Mouse (Mus musculus) CH12.LX (cell line): ENCODE results near the gene Fbxo10. TPM values are rescaled to one million over a fixed set of nuclear protein-coding genes. Genes with fewer than 3 reads are reported as not detected.

Source experiments
- DNase-seq: peaks from one replicate; pipeline ENCODE4 v3.0.0-alpha.2; 2013; ENCODE audit errors: extremely low read depth
- H3K27ac ChIP-seq: 2 replicates; pipeline ENCODE4 v1.5.1; 2012; ENCODE audit warnings: low read depth, mild to moderate bottlenecking, control low read depth, moderate library complexity; ENCODE audit not compliant: insufficient read depth
- H3K27me3 ChIP-seq: replicated peaks from 2 replicates; pipeline ENCODE3; 2012; ENCODE audit warnings: inconsistent platforms
- H3K36me3 ChIP-seq, 2 experiments: replicated peaks in 1 of 2; 2 replicates each; pipeline versions ENCODE3 to v1.6.1; 2012; ENCODE audit warnings: inconsistent platforms in 1 of 2, low read length in 1 of 2, mild to moderate bottlenecking in 1 of 2, mixed read lengths in 1 of 2, moderate library complexity in 1 of 2; ENCODE audit not compliant: control insufficient read depth in 1 of 2, insufficient read depth in 1 of 2
- H3K4me1 ChIP-seq, 2 experiments: 2 replicates each; pipeline ENCODE4 v1.6.1; 2012; ENCODE audit warnings: inconsistent platforms in 1 of 2, moderate library complexity in 1 of 2; ENCODE audit not compliant: insufficient read depth in 2 of 2, control insufficient read depth in 1 of 2
- H3K4me2 ChIP-seq: 2 replicates; pipeline ENCODE4 v1.6.1; 2012; ENCODE audit warnings: low read depth, mild to moderate bottlenecking, control low read depth; ENCODE audit not compliant: poor library complexity, insufficient read depth, severe bottlenecking
- H3K4me3 ChIP-seq, 3 experiments: fragments of 150-350 bp in 1 of 3; sonication (generic) in 1 of 3; replicated peaks in 1 of 3; 2 replicates each; pipeline versions ENCODE3 to v1.5.1; 2011 to 2012; ENCODE audit warnings: low read depth in 2 of 3, low read length in 2 of 3, mild to moderate bottlenecking in 2 of 3, moderate library complexity in 2 of 3, control low read depth in 1 of 3, improper control_type of control experiment in 1 of 3, inconsistent platforms in 1 of 3, mixed read lengths in 1 of 3; ENCODE audit not compliant: poor library complexity in 1 of 3
- H3K79me2 ChIP-seq: replicated peaks from 2 replicates; pipeline ENCODE4 v1.6.1; 2012; ENCODE audit warnings: mild to moderate bottlenecking, moderate library complexity; ENCODE audit not compliant: control insufficient read depth, poor library complexity, insufficient read depth, severe bottlenecking; ENCODE audit errors: extremely low read depth
- H3K9ac ChIP-seq: 2 replicates; pipeline ENCODE4 v1.6.1; 2012; ENCODE audit warnings: low read depth, mild to moderate bottlenecking, control low read depth, moderate library complexity; ENCODE audit not compliant: insufficient read depth
- H3K9me3 ChIP-seq: replicated peaks from 2 replicates; pipeline ENCODE3; 2012; ENCODE audit warnings: low read length, inconsistent platforms, mixed read lengths
- BHLHE40 ChIP-seq: IDR thresholded peaks from 2 replicates; pipeline ENCODE4 v1.6.1; 2011; ENCODE audit warnings: mild to moderate bottlenecking, low read depth, low read length, improper control_type of control experiment
- CHD1 ChIP-seq: IDR thresholded peaks from 2 replicates; pipeline ENCODE4 v1.6.1; 2012; ENCODE audit warnings: low read depth, low read length, improper control_type of control experiment, inconsistent platforms
- CHD2 ChIP-seq: IDR thresholded peaks from 2 replicates; pipeline ENCODE4 v1.6.1; 2011; ENCODE audit warnings: low read length, improper control_type of control experiment
- CTCF ChIP-seq, 2 experiments: IDR thresholded peaks in 1 of 2; conservative IDR thresholded peaks in 1 of 2; 2 replicates each; pipeline ENCODE4 v1.5.1; 2011 to 2012; ENCODE audit warnings: low read depth in 2 of 2, low read length in 2 of 2, improper control_type of control experiment in 1 of 2, inconsistent platforms in 1 of 2, mild to moderate bottlenecking in 1 of 2, moderate library complexity in 1 of 2
- E2F4 ChIP-seq: IDR thresholded peaks from 2 replicates; pipeline ENCODE4 v1.6.1; 2011; ENCODE audit warnings: low read depth, low read length, improper control_type of control experiment; ENCODE audit not compliant: insufficient replicate concordance
- ELF1 ChIP-seq: IDR thresholded peaks from 2 replicates; pipeline ENCODE4 v1.6.1; 2014; ENCODE audit warnings: low read depth, mild to moderate bottlenecking, inconsistent platforms, low read length, improper control_type of control experiment
- EP300 ChIP-seq: IDR thresholded peaks from 2 replicates; pipeline ENCODE4 v1.6.1; 2011; ENCODE audit warnings: low read length, improper control_type of control experiment
- ETS1 ChIP-seq: conservative IDR thresholded peaks from 2 replicates; pipeline ENCODE4 v1.6.1; 2012; ENCODE audit warnings: low read depth, mild to moderate bottlenecking, inconsistent platforms, low read length, improper control_type of control experiment, moderate library complexity
- GABPA ChIP-seq: IDR thresholded peaks from 2 replicates; pipeline ENCODE4 v1.6.1; 2012; ENCODE audit warnings: low read depth, low read length, improper control_type of control experiment, inconsistent platforms; ENCODE audit not compliant: insufficient replicate concordance
- HCFC1 ChIP-seq: IDR thresholded peaks from 2 replicates; pipeline ENCODE4 v1.6.1; 2012; ENCODE audit warnings: low read depth, mild to moderate bottlenecking, inconsistent platforms, low read length, improper control_type of control experiment
- IRF4 ChIP-seq: IDR thresholded peaks from 2 replicates; pipeline ENCODE4 v1.6.1; 2014; ENCODE audit warnings: low read depth, mild to moderate bottlenecking, inconsistent platforms, low read length, improper control_type of control experiment
- JUN ChIP-seq: IDR thresholded peaks from 2 replicates; pipeline ENCODE4 v1.6.1; 2011; ENCODE audit warnings: low read depth, mild to moderate bottlenecking, low read length, improper control_type of control experiment, moderate library complexity; ENCODE audit not compliant: insufficient read depth
- JUND ChIP-seq: conservative IDR thresholded peaks from 2 replicates; pipeline ENCODE4 v1.6.1; 2011; ENCODE audit warnings: low read depth, low read length, improper control_type of control experiment
- KAT2A ChIP-seq: IDR thresholded peaks from 2 replicates; pipeline ENCODE4 v1.6.1; 2012; ENCODE audit warnings: low read length, improper control_type of control experiment, inconsistent platforms; ENCODE audit not compliant: insufficient replicate concordance
- MAFK ChIP-seq: IDR thresholded peaks from 2 replicates; pipeline ENCODE4 v1.6.1; 2011; ENCODE audit warnings: low read length, improper control_type of control experiment; ENCODE audit not compliant: insufficient replicate concordance
- MAX ChIP-seq: IDR thresholded peaks from 2 replicates; pipeline ENCODE4 v1.6.1; 2011; ENCODE audit warnings: low read length, improper control_type of control experiment
- MAZ ChIP-seq: IDR thresholded peaks from 2 replicates; pipeline ENCODE4 v1.6.1; 2012; ENCODE audit warnings: low read depth, mild to moderate bottlenecking, inconsistent platforms, low read length, improper control_type of control experiment, moderate library complexity
- MEF2A ChIP-seq: IDR thresholded peaks from 2 replicates; pipeline ENCODE4 v1.6.1; 2014; ENCODE audit warnings: low read depth, mild to moderate bottlenecking, inconsistent platforms, low read length, improper control_type of control experiment, borderline replicate concordance
- MXI1 ChIP-seq: IDR thresholded peaks from 2 replicates; pipeline ENCODE4 v1.6.1; 2011; ENCODE audit warnings: mild to moderate bottlenecking, low read depth, low read length, improper control_type of control experiment
- MYC ChIP-seq: IDR thresholded peaks from 2 replicates; pipeline ENCODE4 v1.6.1; 2011; ENCODE audit warnings: low read depth, mild to moderate bottlenecking, improper control_type of control experiment, low read length
- NELFE ChIP-seq: IDR thresholded peaks from 2 replicates; pipeline ENCODE4 v1.6.1; 2011; ENCODE audit warnings: low read depth, low read length, improper control_type of control experiment
- NRF1 ChIP-seq: IDR thresholded peaks from 2 replicates; pipeline ENCODE4 v1.6.1; 2014; ENCODE audit warnings: low read depth, mild to moderate bottlenecking, inconsistent platforms, low read length, improper control_type of control experiment, moderate library complexity
- PAX5 ChIP-seq: IDR thresholded peaks from 2 replicates; pipeline ENCODE4 v1.6.1; 2012; ENCODE audit warnings: low read length, inconsistent platforms, mixed read lengths
- POLR2A ChIP-seq: IDR thresholded peaks from 2 replicates; pipeline ENCODE4 v1.6.1; 2011; ENCODE audit warnings: low read depth, mild to moderate bottlenecking, improper control_type of control experiment, low read length
- POLR2AphosphoS2 ChIP-seq: IDR thresholded peaks from 2 replicates; pipeline ENCODE4 v1.6.1; 2011; ENCODE audit warnings: low read depth, low read length, improper control_type of control experiment
- RAD21 ChIP-seq: IDR thresholded peaks from 2 replicates; pipeline ENCODE4 v1.6.1; 2011; ENCODE audit warnings: low read depth, mild to moderate bottlenecking, low read length, improper control_type of control experiment, moderate library complexity
- RCOR1 ChIP-seq: conservative IDR thresholded peaks from 2 replicates; pipeline ENCODE4 v1.6.1; 2012; ENCODE audit warnings: low read depth, mild to moderate bottlenecking, inconsistent platforms, low read length, improper control_type of control experiment
- SIN3A ChIP-seq: IDR thresholded peaks from 2 replicates; pipeline ENCODE4 v1.6.1; 2012; ENCODE audit warnings: low read length, improper control_type of control experiment, inconsistent platforms
- SMC3 ChIP-seq: IDR thresholded peaks from 2 replicates; pipeline ENCODE4 v1.6.1; 2011; ENCODE audit warnings: low read depth, low read length, improper control_type of control experiment
- TBP ChIP-seq: conservative IDR thresholded peaks from 2 replicates; pipeline ENCODE4 v1.6.1; 2011; ENCODE audit warnings: low read depth, low read length, improper control_type of control experiment
- TCF12 ChIP-seq: IDR thresholded peaks from 2 replicates; pipeline ENCODE4 v1.6.1; 2014; ENCODE audit warnings: low read depth, mild to moderate bottlenecking, inconsistent platforms, low read length, improper control_type of control experiment
- UBTF ChIP-seq: IDR thresholded peaks from 2 replicates; pipeline ENCODE4 v1.6.1; 2012; ENCODE audit warnings: low read depth, mild to moderate bottlenecking, inconsistent platforms, low read length, improper control_type of control experiment, moderate library complexity
- USF1 ChIP-seq: IDR thresholded peaks from 2 replicates; pipeline ENCODE4 v1.6.1; 2014; ENCODE audit warnings: low read depth, mild to moderate bottlenecking, inconsistent platforms, low read length, improper control_type of control experiment
- USF2 ChIP-seq: conservative IDR thresholded peaks from 2 replicates; pipeline ENCODE4 v1.6.1; 2011; ENCODE audit warnings: low read depth, low read length, improper control_type of control experiment
- ZC3H11A ChIP-seq: IDR thresholded peaks from 2 replicates; pipeline ENCODE4 v1.6.1; 2012; ENCODE audit warnings: low read depth, mild to moderate bottlenecking, inconsistent platforms, low read length, improper control_type of control experiment
- ZKSCAN1 ChIP-seq: IDR thresholded peaks from 2 replicates; pipeline ENCODE4 v1.6.1; 2012; ENCODE audit warnings: low read depth, inconsistent platforms, low read length, improper control_type of control experiment, borderline replicate concordance
- ZMIZ1 ChIP-seq: IDR thresholded peaks from 2 replicates; pipeline ENCODE4 v1.6.1; 2012; ENCODE audit warnings: low read depth, mild to moderate bottlenecking, inconsistent platforms, low read length, improper control_type of control experiment
- ZNF384 ChIP-seq: IDR thresholded peaks from 2 replicates; pipeline ENCODE4 v1.6.1; 2012; ENCODE audit warnings: low read depth, low read length, improper control_type of control experiment, inconsistent platforms
- dilution Hi-C: fragments of 300-500 bp; cut with MboI; formaldehyde crosslinking; loops from 2 replicates; pipeline ENCODE4 v1.14.3; 2020; ENCODE audit warnings: low sequenced_read_pairs; ENCODE audit not compliant: extremely low pct_unique_long_range_greater_than_20kb, extremely low pct_ligation_motif_present
- in situ Hi-C: fragments of 300-500 bp; cut with MboI; formaldehyde crosslinking; loops from 3 replicates; pipeline ENCODE4 v1.14.3; 2019; ENCODE audit warnings: low sequenced_read_pairs, low pct_ligation_motif_present, low pct_unique_long_range_greater_than_20kb, mixed read lengths
- polyA plus RNA-seq: library from polyadenylated mRNA; unstranded; fragments of >175 nt; gene quantifications from 2 replicates; pipeline ENCODE4 v1.2.1, GENCODE M21; 2012; ENCODE audit warnings: low read depth; ENCODE audit not compliant: insufficient read length
- total RNA-seq, 2 experiments: library from RNA; depleted of rRNA; stranded (reverse); fragments of 300-350 nt in 1 of 2; fragments of >200 nt in 1 of 2; gene quantifications; 2 replicates each; pipeline ENCODE4 v1.2.3; 2012 to 2014

Gene Fbxo10
- total and polyA plus RNA-seq, 3 experiments = 0.39 to 1.4 (median 0.64) TPM

DNA sequence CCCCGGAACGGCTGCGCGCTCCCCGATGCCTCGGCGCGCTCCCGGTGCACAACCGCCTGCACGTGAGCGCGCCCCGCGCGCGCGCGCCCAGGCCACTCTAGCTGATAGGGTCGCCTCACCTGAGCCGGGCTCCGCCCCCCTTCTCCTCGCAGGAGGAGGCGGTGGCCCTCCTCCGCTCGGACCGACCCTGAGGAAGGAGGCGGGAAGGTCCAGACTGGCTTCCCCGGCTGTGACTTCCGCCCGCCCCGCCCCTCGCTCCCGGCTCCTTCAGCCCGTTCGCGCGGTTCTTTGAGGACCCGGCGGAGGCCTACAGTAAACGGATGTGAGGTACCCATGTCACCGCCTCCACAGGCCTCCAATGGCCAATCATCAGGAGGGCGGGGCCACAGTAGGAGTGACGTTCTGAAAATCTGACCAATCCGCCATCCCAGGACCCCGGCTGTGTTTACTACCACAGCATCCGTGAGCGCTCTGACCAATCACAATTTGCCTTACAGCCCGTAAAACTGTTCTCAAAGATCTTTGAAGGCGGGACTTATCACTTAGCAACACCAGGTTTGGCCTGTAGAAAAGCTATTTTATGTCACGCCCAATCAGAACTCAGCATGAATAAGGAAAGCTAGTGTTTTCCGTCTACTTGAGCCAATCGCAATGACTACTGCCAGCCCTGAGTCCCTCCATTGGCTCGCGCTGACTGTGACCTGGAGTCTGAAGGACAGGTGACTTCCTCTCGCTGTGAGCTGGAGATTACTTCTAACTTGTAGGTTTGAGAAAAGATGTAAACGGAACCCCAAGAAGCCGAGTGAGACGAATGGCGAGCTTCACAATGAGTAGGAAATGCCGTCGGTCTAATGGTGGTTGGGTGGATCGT is 72.1 kb downstream of the Fbxo10 start, which contains the start of gene Zbtb5:
TSS of gene Zbtb5 (minus strand) at position 308 of the 871 bp plus-strand sequence.
- Histone ChIP-seq H3K36me3 (peaks cover 0 to 2% of the 10 kb centered on the region in 2 experiments), H3K27me3 (no peaks in the 10 kb centered on the region), H3K4me2 (peak within 1 kb of the TSS; percentile 79), H3K9ac (peak within 1 kb of the TSS; percentile 82), H3K4me1 (peaks cover 6 to 27% of the 10 kb centered on the region in 2 experiments), H3K9me3 (no peaks in the 10 kb centered on the region), H3K79me2 (peaks cover 9% of the 10 kb centered on the region), H3K4me3 (peak within 1 kb of the TSS; percentile 87 to 99 (median 95))
- in situ Hi-C loops = no loop called here
- dilution Hi-C loops = no loop called here
- DNase-seq = peak; percentile 100
- TF ChIP-seq HCFC1 = peak; percentile 83
- peak; percentile 11; the same call in 1 of the 2 replicates for TF ChIP-seq ZMIZ1
- TF ChIP-seq TCF12 = peak; percentile 25; the same call in 1 of the 2 replicates
- no peak for TF ChIP-seq ZNF384
- TF ChIP-seq UBTF = no peak
- no peak for TF ChIP-seq JUN
- no peak; the same call in 1 of the 2 replicates for TF ChIP-seq TBP
- no peak for TF ChIP-seq RCOR1
- peak; percentile 53; the same call in 1 of the 2 replicates for TF ChIP-seq USF2
- TF ChIP-seq MXI1 = peak; percentile 68
- 0 out of 2 replicates have a peak, but pooled peaks have one; percentile 27 for TF ChIP-seq ETS1
- peak; percentile 85 for TF ChIP-seq BHLHE40
- no peak for TF ChIP-seq SMC3
- no peak for TF ChIP-seq RAD21
- no peak for TF ChIP-seq MAFK
- TF ChIP-seq CTCF (conservative IDR thresholded peaks at IDR 0.05 in 1 of 2, IDR thresholded peaks at IDR 0.05 in 1 of 2; ENCODE audit: low read depth in 2 of 2, low read length in 2 of 2) = no peak
- TF ChIP-seq MEF2A = no peak
- TF ChIP-seq E2F4 = peak; percentile 74; the same call in 1 of the 2 replicates
- no peak for TF ChIP-seq ZC3H11A
- 0 out of 2 replicates have a peak, but pooled peaks have one; percentile 33 for TF ChIP-seq POLR2AphosphoS2
- peak; percentile 77 for TF ChIP-seq MAX
- no peak for TF ChIP-seq EP300
- TF ChIP-seq MAZ = peak; percentile 86
- TF ChIP-seq SIN3A = peak; percentile 77
- TF ChIP-seq USF1 = peak; percentile 62
- peak; percentile 70 for TF ChIP-seq POLR2A
- TF ChIP-seq GABPA = peak; percentile 8; the same call in 1 of the 2 replicates
- TF ChIP-seq MYC = no peak
- peak; percentile 73; the same call in 1 of the 2 replicates for TF ChIP-seq KAT2A
- TF ChIP-seq NELFE = peak; percentile 18; the same call in 1 of the 2 replicates
- TF ChIP-seq CHD1 = no peak
- TF ChIP-seq CHD2 = peak; percentile 94
- no peak; the same call in 1 of the 2 replicates for TF ChIP-seq JUND
- TF ChIP-seq IRF4 = peak; percentile 51; the same call in 1 of the 2 replicates
- TF ChIP-seq NRF1 = peak; percentile 57
- TF ChIP-seq ELF1 = peak; percentile 78
- TF ChIP-seq ZKSCAN1 = no peak
- no peak for TF ChIP-seq PAX5
- TF ChIP-seq, all 38 proteins: peak for 21
- peak within 1 kb of the TSS; percentile 76 for H3K27ac ChIP-seq
